Mouse (Mus musculus) bone marrow macrophage, adult 2 months (primary cell): ENCODE results near the gene Tbc1d8.

ENCODE experiments used
- CTCF ChIP-seq: IDR thresholded peaks from 2 replicates; pipeline ENCODE4 v1.5.1; 2012; ENCODE audit warnings: low read depth, mild to moderate bottlenecking, low read length, moderate library complexity
- POLR2A ChIP-seq: IDR thresholded peaks from 2 replicates; pipeline ENCODE4 v1.6.1; 2012; ENCODE audit warnings: mild to moderate bottlenecking, low read depth, low read length, borderline replicate concordance

DNA sequence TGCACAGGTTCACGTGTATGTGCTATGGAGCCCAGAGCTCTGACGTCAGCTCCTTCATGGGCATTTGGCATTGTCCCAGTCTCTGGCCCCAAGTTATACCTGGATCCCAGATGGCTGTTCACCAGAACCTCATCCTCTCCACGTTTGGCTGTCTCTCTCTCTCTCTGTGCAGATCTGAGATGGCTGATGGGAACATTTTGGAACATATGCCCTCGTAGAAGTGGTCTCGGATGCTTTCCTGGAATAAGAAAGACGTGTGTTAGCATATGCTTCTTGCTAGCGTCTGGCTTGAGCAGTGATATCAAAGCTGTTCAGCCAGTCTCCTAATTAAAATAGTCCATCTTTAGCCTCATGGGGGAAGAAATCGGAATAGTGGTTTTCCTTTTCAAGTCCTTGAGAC, 141.8 kb downstream of the Tbc1d8 start:
- no peak for TF ChIP-seq CTCF
- TF ChIP-seq POLR2A, result no peak
